Mouse (Mus musculus): ENCODE results near the gene Bbs10.

GRCm38 (mm10) chr10:111315940-111316339 is 17.5 kb downstream of the Bbs10 start:
- TF ChIP-seq CTCF (IDR thresholded peaks at IDR 0.05; ENCODE audit: low read depth) (no peak), EP300 (IDR thresholded peaks at IDR 0.05; ENCODE audit: low read depth) (no peak)
